Mouse (Mus musculus) CH12.LX (cell line): Measurements from ENCODE around the gene Tubb1.

ENCODE experiments used
- CTCF ChIP-seq, 2 experiments: IDR thresholded peaks in 1 of 2; conservative IDR thresholded peaks in 1 of 2; 2 replicates each; pipeline ENCODE4 v1.5.1; 2011 to 2012; ENCODE audit warnings: low read depth in 2 of 2, low read length in 2 of 2, improper control_type of control experiment in 1 of 2, inconsistent platforms in 1 of 2, mild to moderate bottlenecking in 1 of 2, moderate library complexity in 1 of 2
- ELF1 ChIP-seq: IDR thresholded peaks from 2 replicates; pipeline ENCODE4 v1.6.1; 2014; ENCODE audit warnings: low read depth, mild to moderate bottlenecking, inconsistent platforms, low read length, improper control_type of control experiment
- EP300 ChIP-seq: IDR thresholded peaks from 2 replicates; pipeline ENCODE4 v1.6.1; 2011; ENCODE audit warnings: low read length, improper control_type of control experiment
- GABPA ChIP-seq: IDR thresholded peaks from 2 replicates; pipeline ENCODE4 v1.6.1; 2012; ENCODE audit warnings: low read depth, low read length, improper control_type of control experiment, inconsistent platforms; ENCODE audit not compliant: insufficient replicate concordance
- IRF4 ChIP-seq: IDR thresholded peaks from 2 replicates; pipeline ENCODE4 v1.6.1; 2014; ENCODE audit warnings: low read depth, mild to moderate bottlenecking, inconsistent platforms, low read length, improper control_type of control experiment
- JUND ChIP-seq: conservative IDR thresholded peaks from 2 replicates; pipeline ENCODE4 v1.6.1; 2011; ENCODE audit warnings: low read depth, low read length, improper control_type of control experiment
- KAT2A ChIP-seq: IDR thresholded peaks from 2 replicates; pipeline ENCODE4 v1.6.1; 2012; ENCODE audit warnings: low read length, improper control_type of control experiment, inconsistent platforms; ENCODE audit not compliant: insufficient replicate concordance
- PAX5 ChIP-seq: IDR thresholded peaks from 2 replicates; pipeline ENCODE4 v1.6.1; 2012; ENCODE audit warnings: low read length, inconsistent platforms, mixed read lengths
- POLR2A ChIP-seq: IDR thresholded peaks from 2 replicates; pipeline ENCODE4 v1.6.1; 2011; ENCODE audit warnings: low read depth, mild to moderate bottlenecking, improper control_type of control experiment, low read length
- POLR2AphosphoS2 ChIP-seq: IDR thresholded peaks from 2 replicates; pipeline ENCODE4 v1.6.1; 2011; ENCODE audit warnings: low read depth, low read length, improper control_type of control experiment
- UBTF ChIP-seq: IDR thresholded peaks from 2 replicates; pipeline ENCODE4 v1.6.1; 2012; ENCODE audit warnings: low read depth, mild to moderate bottlenecking, inconsistent platforms, low read length, improper control_type of control experiment, moderate library complexity
- USF1 ChIP-seq: IDR thresholded peaks from 2 replicates; pipeline ENCODE4 v1.6.1; 2014; ENCODE audit warnings: low read depth, mild to moderate bottlenecking, inconsistent platforms, low read length, improper control_type of control experiment
- ZC3H11A ChIP-seq: IDR thresholded peaks from 2 replicates; pipeline ENCODE4 v1.6.1; 2012; ENCODE audit warnings: low read depth, mild to moderate bottlenecking, inconsistent platforms, low read length, improper control_type of control experiment
- ZNF384 ChIP-seq: IDR thresholded peaks from 2 replicates; pipeline ENCODE4 v1.6.1; 2012; ENCODE audit warnings: low read depth, low read length, improper control_type of control experiment, inconsistent platforms

DNA sequence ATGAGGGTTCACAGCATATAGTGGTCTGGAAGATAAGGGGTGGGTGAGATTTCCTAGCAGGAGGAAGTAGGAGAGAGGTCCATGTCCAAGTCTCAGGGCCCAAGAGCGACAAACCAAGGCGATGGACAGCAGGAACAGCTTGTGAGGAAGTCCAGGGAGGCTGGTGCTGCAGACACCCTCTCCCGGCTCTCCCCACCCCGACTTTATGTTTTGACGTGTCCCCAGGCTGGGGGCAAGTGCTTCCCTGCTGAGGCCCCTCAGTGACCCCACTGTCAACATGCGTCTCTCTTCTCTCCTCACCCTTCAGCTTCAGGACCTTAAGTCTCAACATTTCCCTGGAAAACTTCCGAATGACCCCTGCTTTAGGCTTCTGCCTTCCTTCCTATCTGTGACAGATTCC, 37.4 kb upstream of the Tubb1 start:
- TF ChIP-seq ZNF384 (no peak), POLR2A (no peak), CTCF (conservative IDR thresholded peaks at IDR 0.05 in 1 of 2, IDR thresholded peaks at IDR 0.05 in 1 of 2; ENCODE audit: low read depth in 2 of 2, low read length in 2 of 2) (no peak), JUND (no peak), KAT2A (no peak), EP300 (no peak), UBTF (no peak), USF1 (no peak), PAX5 (no peak), GABPA (no peak), POLR2AphosphoS2 (no peak), ZC3H11A (no peak), ELF1 (no peak), IRF4 (no peak)
